Mouse (Mus musculus) hindbrain, embryonic 13.5 days (tissue): ENCODE measurements around the gene Olfr985. TPM values are rescaled to one million over a fixed set of nuclear protein-coding genes. Genes with fewer than 3 reads are reported as not detected.

Source experiments
- polyA plus RNA-seq: library from polyadenylated mRNA; unstranded; fragments of >200 nt; fragmentation: Nextera tagmentation; extraction: Ambion mirVana; gene quantifications from 2 replicates; pipeline ENCODE4 v1.2.1, GENCODE M21; 2015

The Olfr985 gene
- polyA plus RNA-seq, 1 experiment from 2014 or later: not detected

Other genes starting within 250 kb of the Olfr985 start
- not detected in 2 replicates for gene Olfr229, start 222.8 kb downstream of the Olfr985 start, polyA plus RNA-seq
- not detected in 2 replicates for gene Olfr974, start 192.7 kb downstream of the Olfr985 start, polyA plus RNA-seq
- gene Olfr975, start 178.1 kb downstream of the Olfr985 start, polyA plus RNA-seq: 0.06 TPM in 1 of 2 replicates, not detected in the other
- not detected in 2 replicates for gene Olfr976, start 169.1 kb downstream of the Olfr985 start, polyA plus RNA-seq
- not detected in 2 replicates for gene Olfr978, start 138.1 kb downstream of the Olfr985 start, polyA plus RNA-seq
- gene Olfr979, start 126.7 kb downstream of the Olfr985 start, polyA plus RNA-seq: not detected in 2 replicates
- gene Olfr980, start 120.6 kb downstream of the Olfr985 start, polyA plus RNA-seq: not detected in 2 replicates
- not detected in 2 replicates for gene Olfr981, start 108.7 kb downstream of the Olfr985 start, polyA plus RNA-seq
- gene Olfr982, start 56.4 kb downstream of the Olfr985 start, polyA plus RNA-seq: not detected in 2 replicates
- not detected in 2 replicates for gene Olfr983, start 36.6 kb downstream of the Olfr985 start, polyA plus RNA-seq
- gene Olfr984, start 16.0 kb downstream of the Olfr985 start, polyA plus RNA-seq: not detected in 2 replicates
- gene Tmem225, start 17.9 kb upstream of the Olfr985 start, polyA plus RNA-seq: not detected in 2 replicates
- not detected in 2 replicates for gene Olfr986, start 50.7 kb upstream of the Olfr985 start, polyA plus RNA-seq
- 8.5 and 9.5 TPM in 2 replicates for gene Zfp202, start 62.1 kb upstream of the Olfr985 start, polyA plus RNA-seq
- 101 and 111 TPM in 2 replicates for gene Scn3b, start 139.0 kb upstream of the Olfr985 start, polyA plus RNA-seq